Mouse (Mus musculus) MEL (cell line): ENCODE results near the gene Ccdc106. TPM values are rescaled to one million over a fixed set of nuclear protein-coding genes. Genes with fewer than 3 reads are reported as not detected.

Source experiments
- DNase-seq: peaks from one replicate; pipeline ENCODE4 v3.0.0; 2011; ENCODE audit warnings: low read depth, low spot score
- H3K27ac ChIP-seq: 2 replicates; pipeline ENCODE4 v1.5.1; 2012; ENCODE audit warnings: low read depth, mild to moderate bottlenecking, control low read depth, low read length, moderate library complexity; ENCODE audit not compliant: control insufficient read depth
- H3K27me3 ChIP-seq, 2 experiments: fragments of 150-350 bp in 1 of 2; sonication (generic) in 1 of 2; 2 replicates each; pipeline ENCODE4 v1.6.1; 2012; ENCODE audit warnings: low read length in 2 of 2, mild to moderate bottlenecking in 2 of 2, improper control_type of control experiment in 1 of 2, moderate library complexity in 1 of 2; ENCODE audit not compliant: insufficient read depth in 2 of 2, control insufficient read depth in 1 of 2
- H3K36me3 ChIP-seq, 2 experiments: 2 replicates each; pipeline ENCODE4 v1.6.1; 2012 to 2014; ENCODE audit warnings: low read length in 2 of 2, improper control_type of control experiment in 1 of 2, inconsistent platforms in 1 of 2, mild to moderate bottlenecking in 1 of 2; ENCODE audit not compliant: insufficient read depth in 2 of 2, control insufficient read depth in 1 of 2
- H3K4me1 ChIP-seq, 2 experiments: fragments of 150-350 bp in 1 of 2; sonication (generic) in 1 of 2; 2 replicates each; pipeline ENCODE4 v1.6.1; 2012; ENCODE audit warnings: low read length in 2 of 2, improper control_type of control experiment in 1 of 2, mild to moderate bottlenecking in 1 of 2; ENCODE audit not compliant: insufficient read depth in 2 of 2, control insufficient read depth in 1 of 2
- H3K4me3 ChIP-seq, 2 experiments: fragments of 150-350 bp in 1 of 2; sonication (generic) in 1 of 2; 2 replicates each; pipeline ENCODE4 v1.5.1; 2012; ENCODE audit warnings: low read depth in 2 of 2, low read length in 2 of 2, mild to moderate bottlenecking in 2 of 2, moderate library complexity in 2 of 2, control low read depth in 1 of 2, improper control_type of control experiment in 1 of 2; ENCODE audit not compliant: control insufficient read depth in 1 of 2, insufficient read depth in 1 of 2
- H3K79me2 ChIP-seq: 2 replicates; pipeline ENCODE4 v1.6.1; 2012; ENCODE audit warnings: mild to moderate bottlenecking, low read length, moderate library complexity; ENCODE audit not compliant: control insufficient read depth, poor library complexity, insufficient read depth
- H3K9ac ChIP-seq: 2 replicates; pipeline ENCODE4 v1.6.1; 2012; ENCODE audit warnings: low read depth, mild to moderate bottlenecking, control low read depth, low read length, moderate library complexity; ENCODE audit not compliant: control insufficient read depth, poor library complexity, severe bottlenecking
- H3K9me3 ChIP-seq: fragments of 150-350 bp; sonication (generic); replicated peaks from 2 replicates; pipeline ENCODE4 v1.6.1; 2012; ENCODE audit warnings: mild to moderate bottlenecking, low read length, improper control_type of control experiment, moderate library complexity; ENCODE audit not compliant: insufficient read depth
- BHLHE40 ChIP-seq: IDR thresholded peaks from 2 replicates; pipeline ENCODE4 v1.6.1; 2012; ENCODE audit warnings: low read depth, mild to moderate bottlenecking, inconsistent platforms, low read length, improper control_type of control experiment, borderline replicate concordance
- E2F4 ChIP-seq: IDR thresholded peaks from 2 replicates; pipeline ENCODE4 v1.6.1; 2011; ENCODE audit warnings: low read depth, low read length, improper control_type of control experiment, borderline replicate concordance
- ELF1 ChIP-seq: IDR thresholded peaks from 2 replicates; pipeline ENCODE4 v1.6.1; 2014; ENCODE audit warnings: low read depth, mild to moderate bottlenecking, inconsistent platforms, low read length, improper control_type of control experiment, moderate library complexity
- GABPA ChIP-seq: IDR thresholded peaks from 2 replicates; pipeline ENCODE4 v1.6.1; 2012; ENCODE audit warnings: low read depth, mild to moderate bottlenecking, inconsistent platforms, low read length, improper control_type of control experiment, moderate library complexity
- GATA1 ChIP-seq: IDR thresholded peaks from 2 replicates; pipeline ENCODE4 v1.6.1; 2011; ENCODE audit warnings: low read depth, low read length, improper control_type of control experiment
- JUND ChIP-seq: IDR thresholded peaks from 2 replicates; pipeline ENCODE4 v1.6.1; 2011; ENCODE audit warnings: low read depth, mild to moderate bottlenecking, improper control_type of control experiment, low read length
- MAX ChIP-seq: IDR thresholded peaks from 2 replicates; pipeline ENCODE4 v1.6.1; 2011; ENCODE audit warnings: low read length, improper control_type of control experiment
- MAZ ChIP-seq: IDR thresholded peaks from 2 replicates; pipeline ENCODE4 v1.6.1; 2012; ENCODE audit warnings: low read depth, mild to moderate bottlenecking, inconsistent platforms, low read length, improper control_type of control experiment
- MYC ChIP-seq: IDR thresholded peaks from 2 replicates; pipeline ENCODE4 v1.6.1; 2011; ENCODE audit warnings: low read depth, mild to moderate bottlenecking, low read length, improper control_type of control experiment, moderate library complexity
- NELFE ChIP-seq: IDR thresholded peaks from 2 replicates; pipeline ENCODE4 v1.6.1; 2011; ENCODE audit warnings: low read depth, low read length, improper control_type of control experiment
- NRF1 ChIP-seq: IDR thresholded peaks from 2 replicates; pipeline ENCODE4 v1.6.1; 2014; ENCODE audit warnings: low read depth, mild to moderate bottlenecking, inconsistent platforms, low read length, improper control_type of control experiment, moderate library complexity; ENCODE audit not compliant: poor library complexity, insufficient read depth, severe bottlenecking
- POLR2AphosphoS2 ChIP-seq: IDR thresholded peaks from 2 replicates; pipeline ENCODE4 v1.6.1; 2011; ENCODE audit warnings: low read length, improper control_type of control experiment
- POLR2AphosphoS5 ChIP-seq: IDR thresholded peaks from 2 replicates; pipeline ENCODE4 v1.6.1; 2012; ENCODE audit warnings: low read depth, borderline replicate concordance, mild to moderate bottlenecking, inconsistent platforms, low read length, moderate library complexity, mixed read lengths
- RAD21 ChIP-seq: IDR thresholded peaks from 2 replicates; pipeline ENCODE4 v1.6.1; 2011; ENCODE audit warnings: mild to moderate bottlenecking, low read depth, low read length, improper control_type of control experiment
- RCOR1 ChIP-seq: IDR thresholded peaks from 2 replicates; pipeline ENCODE4 v1.6.1; 2012; ENCODE audit warnings: low read depth, mild to moderate bottlenecking, inconsistent platforms, low read length, improper control_type of control experiment
- SIN3A ChIP-seq: IDR thresholded peaks from 2 replicates; pipeline ENCODE4 v1.6.1; 2012; ENCODE audit warnings: low read length, improper control_type of control experiment, inconsistent platforms
- SMC3 ChIP-seq: IDR thresholded peaks from 2 replicates; pipeline ENCODE4 v1.6.1; 2011; ENCODE audit warnings: low read depth, low read length, improper control_type of control experiment
- TAL1 ChIP-seq: IDR thresholded peaks from 2 replicates; pipeline ENCODE4 v1.6.1; 2012; ENCODE audit warnings: mild to moderate bottlenecking, inconsistent platforms, low read length, moderate library complexity, mixed read lengths
- TBP ChIP-seq: IDR thresholded peaks from 2 replicates; pipeline ENCODE4 v1.8.0; 2011; ENCODE audit warnings: low read depth, low read length, improper control_type of control experiment
- TCF12 ChIP-seq: IDR thresholded peaks from 2 replicates; pipeline ENCODE4 v1.6.1; 2014; ENCODE audit warnings: low read depth, mild to moderate bottlenecking, inconsistent platforms, low read length, improper control_type of control experiment, moderate library complexity
- UBTF ChIP-seq: IDR thresholded peaks from 2 replicates; pipeline ENCODE4 v1.6.1; 2012; ENCODE audit warnings: low read depth, mild to moderate bottlenecking, inconsistent platforms, low read length, improper control_type of control experiment, moderate library complexity, borderline replicate concordance; ENCODE audit not compliant: insufficient read depth
- USF2 ChIP-seq, 2 experiments: IDR thresholded peaks; 2 replicates each; pipeline ENCODE4 v1.6.1; 2011 to 2012; ENCODE audit warnings: improper control_type of control experiment in 2 of 2, low read length in 2 of 2, borderline replicate concordance in 1 of 2, inconsistent platforms in 1 of 2, low read depth in 1 of 2, mild to moderate bottlenecking in 1 of 2; ENCODE audit not compliant: insufficient read depth in 1 of 2
- ZC3H11A ChIP-seq: IDR thresholded peaks from 2 replicates; pipeline ENCODE4 v1.6.1; 2012; ENCODE audit warnings: low read depth, mild to moderate bottlenecking, inconsistent platforms, low read length, improper control_type of control experiment
- ZKSCAN1 ChIP-seq: IDR thresholded peaks from 2 replicates; pipeline ENCODE4 v1.6.1; 2012; ENCODE audit warnings: low read depth, mild to moderate bottlenecking, inconsistent platforms, low read length, improper control_type of control experiment, moderate library complexity
- polyA plus RNA-seq, 2 experiments: library from polyadenylated mRNA; stranded (reverse) in 1 of 2; unstranded in 1 of 2; fragments of >175 nt in 1 of 2; fragments of >200 nt in 1 of 2; gene quantifications; 2 replicates each; pipeline versions ENCODE4 v1.2.1 to v1.2.4; 2012; ENCODE audit warnings: low replicate concordance in 2 of 2, low read depth in 1 of 2; ENCODE audit not compliant: insufficient read length in 2 of 2, insufficient read depth in 1 of 2, missing spikeins in 1 of 2
- total RNA-seq: library from RNA; depleted of rRNA; stranded (reverse); fragments of 300-350 nt; gene quantifications from 2 replicates; pipeline ENCODE4 v1.2.3, GENCODE M21; 2012

Gene Ccdc106
- total and polyA plus RNA-seq, 3 experiments, result 0.50 to 0.82 TPM; not detected in 1

GRCm38 (mm10) chr7:5086921-5087440, 66.6 kb downstream of the Ccdc106 start:
- Histone ChIP-seq H3K9me3 (no peaks in the 10 kb centered on the region), H3K79me2 (peaks cover 48% of the 10 kb centered on the region), H3K36me3 (peaks cover 22 to 34% of the 10 kb centered on the region in 2 experiments), H3K4me1 (peaks cover 8 to 31% of the 10 kb centered on the region in 2 experiments), H3K9ac (no peak overlapping the region), H3K27me3 (no peaks in the 10 kb centered on the region), H3K4me3 (no peak overlapping the region), H3K27ac (no peak overlapping the region)
- DNase-seq, result no peak
- no peak for TF ChIP-seq GABPA
- TF ChIP-seq SMC3, result no peak
- no peak for TF ChIP-seq RAD21
- no peak for TF ChIP-seq TBP
- no peak for TF ChIP-seq BHLHE40
- TF ChIP-seq ZC3H11A, result no peak
- no peak for TF ChIP-seq TCF12
- TF ChIP-seq UBTF, result no peak
- no peak for TF ChIP-seq TAL1
- TF ChIP-seq MYC, result no peak
- TF ChIP-seq POLR2AphosphoS5, result no peak
- no peak for TF ChIP-seq NELFE
- TF ChIP-seq GATA1, result no peak
- no peak for TF ChIP-seq ZKSCAN1
- no peak for TF ChIP-seq MAZ
- TF ChIP-seq JUND, result no peak
- no peak for TF ChIP-seq ELF1
- no peak for TF ChIP-seq POLR2AphosphoS2

- Histone ChIP-seq H3K27ac (no peak overlapping the region), H3K27me3 (no peaks in the 10 kb centered on the region), H3K9me3 (no peaks in the 10 kb centered on the region), H3K4me1 (peaks cover 4 to 24% of the 10 kb centered on the region in 2 experiments; a peak in 3 of 4 replicates), H3K79me2 (peaks cover 41% of the 10 kb centered on the region), H3K36me3 (peaks cover 22 to 28% of the 10 kb centered on the region in 2 experiments), H3K4me3 (no peak overlapping the region), H3K9ac (no peak overlapping the region)
- no peak for DNase-seq
- no peak for TF ChIP-seq SIN3A
- TF ChIP-seq UBTF, result no peak
- TF ChIP-seq E2F4, result no peak
- TF ChIP-seq NRF1, result no peak
- TF ChIP-seq RCOR1, result no peak
- no peak for TF ChIP-seq USF2 (IDR thresholded peaks at IDR 0.05; ENCODE audit: borderline replicate concordance in 1 of 2, insufficient read depth in 1 of 2, low read depth in 1 of 2, low read length in 2 of 2)
- no peak for TF ChIP-seq ELF1
- no peak for TF ChIP-seq POLR2AphosphoS5
- no peak for TF ChIP-seq MAX
- no peak for TF ChIP-seq ZC3H11A
Measured at GRCm38 (mm10) chr7:5087886-5088285, 67.5 kb downstream of the Ccdc106 start.
